Mouse (Mus musculus) small intestine, adult 2 months (tissue): ENCODE data around the gene Zfp410.
A peak's percentile ranks its signal among the peaks of the same experiment; 100 is the strongest.

Experiments
- CTCF ChIP-seq: fragments of 200-500 bp; IDR thresholded peaks from 2 replicates; pipeline ENCODE4 v1.5.1; 2012; ENCODE audit warnings: low read depth, mild to moderate bottlenecking, control low read depth, inconsistent platforms, low read length, moderate library complexity, mixed read lengths; ENCODE audit not compliant: insufficient replicate concordance, insufficient read length; ENCODE audit errors: extremely low read depth
- POLR2A ChIP-seq: fragments of 200-500 bp; IDR thresholded peaks from 2 replicates; pipeline ENCODE4 v1.6.1; 2012; ENCODE audit warnings: low read depth, mild to moderate bottlenecking, control low read depth, inconsistent platforms, low read length, moderate library complexity

GRCm38 (mm10) chr12:84347192-84347591 lies 30.5 kb downstream of the Zfp410 start:
- TF ChIP-seq CTCF (peak; percentile 52; the same call in 1 of the 2 replicates), POLR2A (no peak)
